ENCODE assay signal across 8 mouse cellular contexts in genomic region chr14:32160563-32160962, GRCm38 (mm10). TPM values are rescaled to one million over a fixed set of nuclear protein-coding genes. Genes with fewer than 3 reads are reported as not detected.
DNase-seq lines count a peak whose midpoint lies in the region; ATAC-seq and TF ChIP-seq lines count a peak whose summit lies in the region.

No protein-coding gene starts in this region.

- TF ChIP-seq POLR2A in kidney, adult 2 months (IDR thresholded peaks at IDR 0.05; ENCODE audit: low read depth, low read length) = no peak

- DNase-seq in kidney, adult 2 months = no peak
- DNase-seq in kidney, postnatal 4 days = no peak
- no peak for DNase-seq in hindbrain, embryonic 14.5 days (ENCODE audit: low spot score)
- no peak for DNase-seq in layer of hippocampus, postnatal 10 days (ENCODE audit: low spot score in 2 of 2)
- DNase-seq in B cell, adult 2 months = no peak

- peaks cover 26% of the 10 kb centered on the region; the same call in 1 of the 2 replicates for H3K4me1 ChIP-seq in kidney, adult 2 months (ENCODE audit: control insufficient read depth, insufficient read depth, low read length)
- H3K4me1 ChIP-seq in brown adipose tissue, adult 24 weeks (ENCODE audit: control insufficient read depth, insufficient read depth, insufficient read length, low read length) = peaks cover 13% of the 10 kb centered on the region
- peaks cover 27% of the 10 kb centered on the region for H3K4me1 ChIP-seq in hindbrain, embryonic 14.5 days (replicated peaks; ENCODE audit: control insufficient read depth, insufficient read depth, low read length)
- peaks cover 35% of the 10 kb centered on the region for H3K4me1 ChIP-seq in midbrain, embryonic 15.5 days

- H3K27me3 ChIP-seq in kidney, adult 2 months (replicated peaks; ENCODE audit: control insufficient read depth, insufficient read depth, low read length) = no peaks in the 10 kb centered on the region
- H3K27me3 ChIP-seq in hindbrain, embryonic 14.5 days (ENCODE audit: control insufficient read depth, insufficient read depth, low read length) = no peaks in the 10 kb centered on the region
- H3K27me3 ChIP-seq in midbrain, embryonic 15.5 days (replicated peaks) = no peaks in the 10 kb centered on the region

- H3K27ac ChIP-seq in kidney, adult 2 months (ENCODE audit: insufficient read depth, low read depth, low read length) = peak overlapping the region; percentile 96
- peak overlapping the region; percentile 97 for H3K27ac ChIP-seq in brown adipose tissue, adult 24 weeks (replicated peaks; ENCODE audit: low read depth, low read length)
- H3K27ac ChIP-seq in hindbrain, embryonic 14.5 days = peak overlapping the region; percentile 82
- H3K27ac ChIP-seq in midbrain, embryonic 15.5 days = peak overlapping the region; percentile 91

- ATAC-seq in hindbrain, embryonic 14.5 days (ENCODE audit: low FRiP score) = no peak
- ATAC-seq in midbrain, embryonic 15.5 days (replicated peaks) = no peak
- no peak for ATAC-seq in megakaryocyte progenitor cell, adult 5-6 weeks (replicated peaks; ENCODE audit: poor library complexity)

- no peak for TF ChIP-seq CTCF in kidney, adult 2 months (conservative IDR thresholded peaks at IDR 0.05; ENCODE audit: insufficient read depth, insufficient read length, low read depth, low read length)

- H3K4me2 ChIP-seq in hindbrain, embryonic 14.5 days (replicated peaks) = peak overlapping the region; percentile 94
- peak overlapping the region; percentile 81 for H3K4me2 ChIP-seq in midbrain, embryonic 15.5 days

- peak overlapping the region; percentile 87 for H3K4me3 ChIP-seq in kidney, adult 2 months (ENCODE audit: insufficient read depth, low read depth, low read length)
- H3K4me3 ChIP-seq in brown adipose tissue, adult 24 weeks (ENCODE audit: insufficient read depth, low read depth, low read length) = peak overlapping the region; percentile 94
- peak overlapping the region; percentile 86 for H3K4me3 ChIP-seq in hindbrain, embryonic 14.5 days (replicated peaks; ENCODE audit: low read length)
- H3K4me3 ChIP-seq in midbrain, embryonic 15.5 days = peak overlapping the region; percentile 99

- WGBS in kidney, adult 2 months = 12% methylated on average over 7 of the region's 7 CpGs
- 46% methylated on average over 7 of the region's 7 CpGs for whole genome bisulfite sequencing in hindbrain, embryonic 14.5 days
- WGBS in midbrain, embryonic 15.5 days = 44% methylated on average over 7 of the region's 7 CpGs

- H3K9me3 ChIP-seq in hindbrain, embryonic 14.5 days (ENCODE audit: control insufficient read depth, low read length) = no peaks in the 10 kb centered on the region
- H3K9me3 ChIP-seq in midbrain, embryonic 15.5 days = no peaks in the 10 kb centered on the region

- peak overlapping the region; percentile 97 for H3K9ac ChIP-seq in hindbrain, embryonic 14.5 days
- peak overlapping the region; percentile 99 for H3K9ac ChIP-seq in midbrain, embryonic 15.5 days

- H3K36me3 ChIP-seq in kidney, adult 2 months (ENCODE audit: control insufficient read depth, insufficient read depth, low read length) = no peaks in the 10 kb centered on the region
- no peaks in the 10 kb centered on the region for H3K36me3 ChIP-seq in hindbrain, embryonic 14.5 days (replicated peaks; ENCODE audit: control insufficient read depth, insufficient read depth)
- H3K36me3 ChIP-seq in midbrain, embryonic 15.5 days (replicated peaks) = no peaks in the 10 kb centered on the region

RNA-seq across cellular contexts. Expression of gene Ncoa4, which starts 0.9 kb away (rescaled TPM):
- 56.0 and 57.2 TPM in 2 replicates for polyA plus RNA-seq in kidney, adult 2 months (2012; rRNA removed)
- polyA plus RNA-seq in brown adipose tissue, adult 24 weeks (2012; ENCODE audit: insufficient read depth, insufficient read length, missing spikeins) = 117 and 123 TPM in 2 replicates
- 124 and 146 TPM in 2 replicates for polyA plus RNA-seq in hindbrain, embryonic 14.5 days (2014; fragmentation: Nextera tagmentation; extraction: Ambion mirVana)
- 104 and 106 TPM in 2 replicates for polyA plus RNA-seq in midbrain, embryonic 15.5 days (2015; fragmentation: Nextera tagmentation; extraction: Ambion mirVana)
- total RNA-seq in layer of hippocampus, postnatal 10 days (2021) = 100 to 1,000 TPM; 129 to 134 TPM
- 245 and 252 TPM in 2 replicates for total RNA-seq in megakaryocyte progenitor cell, adult 5-6 weeks (2015)
- 194 and 212 TPM in 2 replicates for total RNA-seq in megakaryocyte progenitor cell, adult 5-6 weeks (2017)

RNA-seq across cellular contexts. Expression of gene Msmb, which starts 18.7 kb away (rescaled TPM):
- not detected in 2 replicates for polyA plus RNA-seq in kidney, adult 2 months (2012; rRNA removed)
- not detected in 2 replicates for polyA plus RNA-seq in brown adipose tissue, adult 24 weeks (2012; ENCODE audit: insufficient read depth, insufficient read length, missing spikeins)
- not detected in 2 replicates for polyA plus RNA-seq in hindbrain, embryonic 14.5 days (2014; fragmentation: Nextera tagmentation; extraction: Ambion mirVana)
- polyA plus RNA-seq in midbrain, embryonic 15.5 days (2015; fragmentation: Nextera tagmentation; extraction: Ambion mirVana) = not detected in 2 replicates
- not detected for total RNA-seq in layer of hippocampus, postnatal 10 days (2021)
- not detected in 2 replicates for total RNA-seq in megakaryocyte progenitor cell, adult 5-6 weeks (2015)
- total RNA-seq in megakaryocyte progenitor cell, adult 5-6 weeks (2017) = not detected in 2 replicates

RNA-seq across cellular contexts. Expression of gene Timm23, which starts 41.1 kb away (rescaled TPM):
- polyA plus RNA-seq in kidney, adult 2 months (2012; rRNA removed) = 189 and 213 TPM in 2 replicates
- 326 TPM in 2 replicates for polyA plus RNA-seq in brown adipose tissue, adult 24 weeks (2012; ENCODE audit: insufficient read depth, insufficient read length, missing spikeins)
- polyA plus RNA-seq in hindbrain, embryonic 14.5 days (2014; fragmentation: Nextera tagmentation; extraction: Ambion mirVana) = 244 and 255 TPM in 2 replicates
- 204 and 211 TPM in 2 replicates for polyA plus RNA-seq in midbrain, embryonic 15.5 days (2015; fragmentation: Nextera tagmentation; extraction: Ambion mirVana)
- total RNA-seq in layer of hippocampus, postnatal 10 days (2021) = 100 to 1,000 TPM in 1 of 2 experiments, 10 to 100 TPM in 1; 90.9 to 109 TPM
- total RNA-seq in megakaryocyte progenitor cell, adult 5-6 weeks (2015) = 237 and 249 TPM in 2 replicates
- 159 and 183 TPM in 2 replicates for total RNA-seq in megakaryocyte progenitor cell, adult 5-6 weeks (2017)

RNA-seq across cellular contexts. Expression of gene Parg, which starts 41.2 kb away (rescaled TPM):
- polyA plus RNA-seq in kidney, adult 2 months (2012; rRNA removed) = 4.3 and 6.9 TPM in 2 replicates
- 14.4 and 20.3 TPM in 2 replicates for polyA plus RNA-seq in brown adipose tissue, adult 24 weeks (2012; ENCODE audit: insufficient read depth, insufficient read length, missing spikeins)
- 40.1 and 44.8 TPM in 2 replicates for polyA plus RNA-seq in hindbrain, embryonic 14.5 days (2014; fragmentation: Nextera tagmentation; extraction: Ambion mirVana)
- 35.8 and 36.5 TPM in 2 replicates for polyA plus RNA-seq in midbrain, embryonic 15.5 days (2015; fragmentation: Nextera tagmentation; extraction: Ambion mirVana)
- total RNA-seq in layer of hippocampus, postnatal 10 days (2021) = 10 to 100 TPM; 50.6 to 55.7 TPM
- 44.1 and 48.1 TPM in 2 replicates for total RNA-seq in megakaryocyte progenitor cell, adult 5-6 weeks (2015)
- 102 and 143 TPM in 2 replicates for total RNA-seq in megakaryocyte progenitor cell, adult 5-6 weeks (2017)
